ENCODE assay signal across 7 mouse cellular contexts in the genomic region with DNA sequence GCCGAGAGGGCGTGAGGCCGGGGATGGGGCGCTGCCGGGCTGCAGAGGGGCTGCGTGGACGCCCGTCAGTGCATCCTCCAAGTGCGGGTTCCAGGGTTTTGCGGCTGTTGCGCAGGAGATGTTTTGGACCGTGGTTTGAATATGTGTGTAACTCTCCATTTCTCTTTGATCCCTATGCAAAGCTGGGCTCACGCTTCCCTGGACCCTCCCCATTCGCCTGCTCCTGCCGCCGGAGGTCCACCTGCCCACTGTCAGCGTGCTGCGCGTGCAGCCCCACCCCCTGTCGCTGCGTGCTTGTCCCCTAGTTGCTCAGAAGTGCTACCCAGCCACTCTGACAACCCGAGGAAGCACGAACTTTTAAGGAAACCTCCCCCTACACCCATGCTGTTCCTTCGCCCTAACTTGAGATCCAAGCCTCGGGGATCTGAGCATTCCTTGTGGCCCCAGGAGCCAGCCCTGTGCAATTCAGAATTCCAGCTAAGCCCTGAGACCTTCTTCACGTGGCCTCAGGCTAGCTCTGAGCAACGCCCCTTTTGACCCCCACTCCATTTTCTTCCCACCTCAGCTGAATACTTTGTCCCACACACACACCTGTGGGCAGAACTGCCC. TPM values are rescaled to one million over a fixed set of nuclear protein-coding genes. Genes with fewer than 3 reads are reported as not detected.
DNase-seq lines count a peak whose midpoint lies in the region; ATAC-seq and TF ChIP-seq lines count a peak whose summit lies in the region.

No protein-coding gene starts in this region.

- WGBS in lung, postnatal 0 days = 4% methylated on average over 20 of the region's 27 CpGs
- WGBS in lung, adult 2 months = 8% methylated on average over 27 of the region's 27 CpGs
- WGBS in forebrain, embryonic 10.5 days = under 1% methylated on average over 27 of the region's 27 CpGs
- 1% methylated on average over 27 of the region's 27 CpGs for WGBS in limb, embryonic 10.5 days
- WGBS in small intestine, adult 2 months = 7% methylated on average over 27 of the region's 27 CpGs

- peak overlapping the region; percentile 97 for H3K4me2 ChIP-seq in lung, postnatal 0 days (replicated peaks; ENCODE audit: low read depth, low read length)

- no peaks in the 10 kb centered on the region; the same call in 1 of the 2 replicates for H3K27me3 ChIP-seq in lung, postnatal 0 days (replicated peaks; ENCODE audit: insufficient read depth, low read length)
- H3K27me3 ChIP-seq in forebrain, embryonic 10.5 days (ENCODE audit: poor library complexity, severe bottlenecking) = peaks cover 82% of the 10 kb centered on the region
- peaks cover 65% of the 10 kb centered on the region for H3K27me3 ChIP-seq in limb, embryonic 10.5 days (ENCODE audit: low read depth, poor library complexity, severe bottlenecking)
- H3K27me3 ChIP-seq in small intestine, adult 2 months (ENCODE audit: control insufficient read depth, insufficient read depth, low read length) = peaks cover 12% of the 10 kb centered on the region

- no peak for TF ChIP-seq CTCF in lung, postnatal 0 days (IDR thresholded peaks at IDR 0.05)
- TF ChIP-seq CTCF in lung, adult 2 months (IDR thresholded peaks at IDR 0.05; ENCODE audit: insufficient read depth, low read length) = no peak
- TF ChIP-seq CTCF in small intestine, adult 2 months (IDR thresholded peaks at IDR 0.05; ENCODE audit: extremely low read depth, insufficient read length, insufficient replicate concordance, low read depth, low read length) = no peak

- no peaks in the 10 kb centered on the region for H3K9me3 ChIP-seq in lung, postnatal 0 days (ENCODE audit: low read length)
- H3K9me3 ChIP-seq in forebrain, embryonic 10.5 days = no peaks in the 10 kb centered on the region
- no peaks in the 10 kb centered on the region for H3K9me3 ChIP-seq in limb, embryonic 10.5 days (replicated peaks)

- H3K9ac ChIP-seq in lung, postnatal 0 days (replicated peaks; ENCODE audit: low read depth) = 0 out of 2 replicates have a peak overlapping the region, but pooled peaks have one; percentile 23

- no peak for ATAC-seq in lung, postnatal 0 days

- no peaks in the 10 kb centered on the region for H3K36me3 ChIP-seq in lung, postnatal 0 days (ENCODE audit: insufficient read depth, low read length)
- no peaks in the 10 kb centered on the region for H3K36me3 ChIP-seq in forebrain, embryonic 10.5 days (replicated peaks)
- H3K36me3 ChIP-seq in limb, embryonic 10.5 days = no peaks in the 10 kb centered on the region
- no peaks in the 10 kb centered on the region for H3K36me3 ChIP-seq in small intestine, adult 2 months (ENCODE audit: control insufficient read depth, insufficient read depth, low read length)

- H3K4me1 ChIP-seq in lung, postnatal 0 days (ENCODE audit: insufficient read depth, low read depth, low read length) = peaks cover 16% of the 10 kb centered on the region
- H3K4me1 ChIP-seq in lung, adult 2 months (ENCODE audit: control insufficient read depth, insufficient read depth, low read length) = no peaks in the 10 kb centered on the region
- H3K4me1 ChIP-seq in forebrain, embryonic 10.5 days = peaks cover 51% of the 10 kb centered on the region
- peaks cover 52% of the 10 kb centered on the region for H3K4me1 ChIP-seq in limb, embryonic 10.5 days
- H3K4me1 ChIP-seq in small intestine, adult 2 months (ENCODE audit: control insufficient read depth, insufficient read depth, insufficient read length, low read length) = peaks cover 12% of the 10 kb centered on the region

- no peak for TF ChIP-seq POLR2A in lung, adult 2 months (IDR thresholded peaks at IDR 0.05; ENCODE audit: borderline replicate concordance, extremely low read depth, low read depth, low read length)
- no peak for TF ChIP-seq POLR2A in small intestine, adult 2 months (IDR thresholded peaks at IDR 0.05; ENCODE audit: low read depth, low read length)

- no peak for TF ChIP-seq EP300 in lung, postnatal 0 days (IDR thresholded peaks at IDR 0.05)

- H3K4me3 ChIP-seq in lung, postnatal 0 days (ENCODE audit: low read depth, low read length) = peak overlapping the region; percentile 51
- no peak overlapping the region for H3K4me3 ChIP-seq in lung, adult 2 months (replicated peaks; ENCODE audit: extremely low read depth, low read depth, low read length)
- peak overlapping the region; percentile 81 for H3K4me3 ChIP-seq in forebrain, embryonic 10.5 days
- H3K4me3 ChIP-seq in limb, embryonic 10.5 days = peak overlapping the region; percentile 71
- peak overlapping the region; percentile 74 for H3K4me3 ChIP-seq in small intestine, adult 2 months (ENCODE audit: low read depth, low read length)

- H3K27ac ChIP-seq in lung, postnatal 0 days (ENCODE audit: low read length) = no peak overlapping the region
- peak overlapping the region; percentile 74 for H3K27ac ChIP-seq in forebrain, embryonic 10.5 days
- H3K27ac ChIP-seq in limb, embryonic 10.5 days = peak overlapping the region; percentile 67
- H3K27ac ChIP-seq in small intestine, adult 2 months (ENCODE audit: insufficient read depth, low read depth, low read length) = no peak overlapping the region

- DNase-seq in lung, postnatal 0 days (ENCODE audit: low spot score) = no peak
- DNase-seq in lung, adult 2 months = no peak
- no peak for DNase-seq in forebrain, embryonic 10.5 days (ENCODE audit: extremely low spot score, low spot score)
- no peak for DNase-seq in limb, embryonic 10.5 days (ENCODE audit: low spot score)
- DNase-seq in right cerebral cortex, postnatal 4 days = no peak
- DNase-seq in urinary bladder, postnatal 14 days (ENCODE audit: low spot score) = no peak

RNA-seq across cellular contexts. Expression of a gene that starts 0.8 kb away (rescaled TPM):
- polyA plus RNA-seq in lung, postnatal 0 days (2015; fragmentation: Nextera tagmentation; extraction: Ambion mirVana) = 0.77 and 0.81 TPM in 2 replicates
- polyA plus RNA-seq in lung, adult 2 months (2012; rRNA removed) = 0.59 and 0.93 TPM in 2 replicates
- 1.7 and 2.3 TPM in 2 replicates for polyA plus RNA-seq in forebrain, embryonic 10.5 days (2016; fragmentation: Nextera tagmentation; extraction: Ambion mirVana)
- polyA plus RNA-seq in limb, embryonic 10.5 days (2016; fragmentation: Nextera tagmentation; extraction: Ambion mirVana) = 1.7 and 2.0 TPM in 2 replicates
- polyA plus RNA-seq in small intestine, adult 2 months (2012; rRNA removed) = 0.20 and 1.0 TPM in 2 replicates

RNA-seq across cellular contexts. Expression of a gene that starts 13.8 kb away (rescaled TPM):
- 0.61 and 1.3 TPM in 2 replicates for polyA plus RNA-seq in lung, postnatal 0 days (2015; fragmentation: Nextera tagmentation; extraction: Ambion mirVana)
- 0.07 TPM in 2 replicates for polyA plus RNA-seq in lung, adult 2 months (2012; rRNA removed)
- polyA plus RNA-seq in forebrain, embryonic 10.5 days (2016; fragmentation: Nextera tagmentation; extraction: Ambion mirVana) = not detected in 2 replicates
- polyA plus RNA-seq in limb, embryonic 10.5 days (2016; fragmentation: Nextera tagmentation; extraction: Ambion mirVana) = 0.09 TPM in 1 of 2 replicates, not detected in the other
- polyA plus RNA-seq in small intestine, adult 2 months (2012; rRNA removed) = 0.25 and 3.3 TPM in 2 replicates

RNA-seq across cellular contexts. Expression of a gene that starts 42.5 kb away (rescaled TPM):
- polyA plus RNA-seq in lung, postnatal 0 days (2015; fragmentation: Nextera tagmentation; extraction: Ambion mirVana) = 15.2 and 19.2 TPM in 2 replicates
- polyA plus RNA-seq in lung, adult 2 months (2012; rRNA removed) = 0.56 and 0.81 TPM in 2 replicates
- polyA plus RNA-seq in forebrain, embryonic 10.5 days (2016; fragmentation: Nextera tagmentation; extraction: Ambion mirVana) = not detected in 2 replicates
- polyA plus RNA-seq in limb, embryonic 10.5 days (2016; fragmentation: Nextera tagmentation; extraction: Ambion mirVana) = not detected in 2 replicates
- not detected in 2 replicates for polyA plus RNA-seq in small intestine, adult 2 months (2012; rRNA removed)

RNA-seq across cellular contexts. Expression of a gene that starts 54.5 kb away (rescaled TPM):
- polyA plus RNA-seq in lung, postnatal 0 days (2015; fragmentation: Nextera tagmentation; extraction: Ambion mirVana) = 0.26 and 1.2 TPM in 2 replicates
- 1.1 and 1.3 TPM in 2 replicates for polyA plus RNA-seq in lung, adult 2 months (2012; rRNA removed)
- polyA plus RNA-seq in forebrain, embryonic 10.5 days (2016; fragmentation: Nextera tagmentation; extraction: Ambion mirVana) = not detected in 2 replicates
- not detected in 2 replicates for polyA plus RNA-seq in limb, embryonic 10.5 days (2016; fragmentation: Nextera tagmentation; extraction: Ambion mirVana)
- polyA plus RNA-seq in small intestine, adult 2 months (2012; rRNA removed) = 25.1 and 48.9 TPM in 2 replicates

Comparison
In these comparisons a context has a peak if more than half of its experiments do, and no peak if none do; other contexts are left out.
1. H3K27ac ChIP-seq: peak in forebrain, embryonic 10.5 days (single experiment) and limb, embryonic 10.5 days (single experiment); none in lung, postnatal 0 days (single experiment) and small intestine, adult 2 months (single experiment).